Mouse (Mus musculus) embryonic fibroblast, embryonic 13.5 days (primary cell): Measurements from ENCODE around the gene Sgtb. TPM values are rescaled to one million over a fixed set of nuclear protein-coding genes. Genes with fewer than 3 reads are reported as not detected.

ENCODE experiments used
- H3K27ac ChIP-seq: 2 replicates; pipeline ENCODE4 v1.5.1; 2012; ENCODE audit warnings: low read length, control low read depth, inconsistent platforms; ENCODE audit not compliant: insufficient read depth
- H3K4me1 ChIP-seq: 2 replicates; pipeline ENCODE4 v1.6.1; 2011; ENCODE audit warnings: low read length; ENCODE audit not compliant: control insufficient read depth, insufficient read depth
- H3K4me3 ChIP-seq: 2 replicates; pipeline ENCODE4 v1.5.1; 2011; ENCODE audit warnings: mild to moderate bottlenecking, control low read depth, low read length; ENCODE audit not compliant: insufficient read depth
- CTCF ChIP-seq: IDR thresholded peaks from 2 replicates; pipeline ENCODE4 v1.5.1; 2011; ENCODE audit warnings: mild to moderate bottlenecking, control low read depth, low read length, moderate library complexity, borderline replicate concordance; ENCODE audit not compliant: insufficient read depth
- POLR2A ChIP-seq: IDR thresholded peaks from 2 replicates; pipeline ENCODE4 v1.6.1; 2011; ENCODE audit warnings: low read depth, mild to moderate bottlenecking, control low read depth, low read length, moderate library complexity
- polyA plus RNA-seq: library from polyadenylated mRNA; stranded (reverse); fragments of >200 nt; gene quantifications from 2 replicates; pipeline ENCODE4 v1.2.4, GENCODE M21; 2011; ENCODE audit warnings: low read depth; ENCODE audit not compliant: missing spikeins, insufficient read length

The Sgtb gene
- polyA plus RNA-seq, 1 experiment, result 6.8 TPM

- no peaks in the 10 kb centered on the region; the same call in 1 of the 2 replicates for H3K4me1 ChIP-seq
- H3K4me3 ChIP-seq, result peak overlapping the region; percentile 48
- H3K27ac ChIP-seq, result no peak overlapping the region
- TF ChIP-seq POLR2A, result no peak
- TF ChIP-seq CTCF, result no peak
These were observed 67.3 kb downstream of the Sgtb start for GRCm38 (mm10) chr13:104176874-104177273.

- TF ChIP-seq CTCF (no peak), POLR2A (peak; percentile 90)
- Histone ChIP-seq H3K4me1 (no peaks in the 10 kb centered on the region; the same call in 1 of the 2 replicates), H3K4me3 (peak within 1 kb of the TSS; percentile 93), H3K27ac (peak within 1 kb of the TSS; percentile 66)
These were observed 68.5 kb downstream of the Sgtb start, which contains the start of gene Trappc13 for GRCm38 (mm10) chr13:104177796-104178649. Gene Trappc13, minus strand, starts transcription at chr13:104178469.

- Histone ChIP-seq H3K27ac (peak within 1 kb of the TSS; percentile 66), H3K4me3 (peak within 1 kb of the TSS; percentile 93), H3K4me1 (no peaks in the 10 kb centered on the region; the same call in 1 of the 2 replicates)
- TF ChIP-seq POLR2A (peak; percentile 96), CTCF (no peak)
These were observed 69.1 kb downstream of the Sgtb start, which contains the start of gene Trim23 for GRCm38 (mm10) chr13:104178650-104179121. Gene Trim23, plus strand, starts transcription at chr13:104178797.

- no peak for TF ChIP-seq CTCF
- no peak for TF ChIP-seq POLR2A
- Histone ChIP-seq H3K4me1 (no peaks in the 10 kb centered on the region; the same call in 1 of the 2 replicates), H3K4me3 (peak overlapping the region; percentile 93), H3K27ac (no peak overlapping the region)
These were observed 69.8 kb downstream of the Sgtb start for GRCm38 (mm10) chr13:104179176-104179888.

GRCm38 (mm10) chr13:104187357-104187756 is 77.8 kb downstream of the Sgtb start:
- no peaks in the 10 kb centered on the region for H3K4me1 ChIP-seq
- TF ChIP-seq POLR2A, result no peak
- no peak for TF ChIP-seq CTCF

More at GRCm38 (mm10) chr13:104187357-104187756, 77.8 kb downstream of the Sgtb start:
- Histone ChIP-seq H3K4me3 (no peak overlapping the region), H3K27ac (no peak overlapping the region)

Other genes starting within 250 kb of the Sgtb start
- 105 and 138 TPM in 2 replicates for gene Erbin, start 189.2 kb upstream of the Sgtb start, polyA plus RNA-seq
- gene Nln, start 127 bp upstream of the Sgtb start, polyA plus RNA-seq, result 39.9 and 44.0 TPM in 2 replicates
- gene Trappc13, start 68.7 kb downstream of the Sgtb start, polyA plus RNA-seq, result 55.4 and 57.5 TPM in 2 replicates
- gene Trim23, start 69.1 kb downstream of the Sgtb start, polyA plus RNA-seq, result 17.7 and 22.9 TPM in 2 replicates
- gene Cenpk, start 118.9 kb downstream of the Sgtb start, polyA plus RNA-seq, result 12.5 and 23.2 TPM in 2 replicates
- 14.7 and 20.8 TPM in 2 replicates for gene Ppwd1, start 119.1 kb downstream of the Sgtb start, polyA plus RNA-seq
- gene Adamts6, start 178.1 kb downstream of the Sgtb start, polyA plus RNA-seq, result 27.4 and 29.4 TPM in 2 replicates